Mouse (Mus musculus): Measurements from ENCODE around the gene Cyb561. TPM values are rescaled to one million over a fixed set of nuclear protein-coding genes. Genes with fewer than 3 reads are reported as not detected.

The Cyb561 gene
- total RNA-seq, 2 experiments from 2014 or later = 87.9 to 92.8 TPM

DNA sequence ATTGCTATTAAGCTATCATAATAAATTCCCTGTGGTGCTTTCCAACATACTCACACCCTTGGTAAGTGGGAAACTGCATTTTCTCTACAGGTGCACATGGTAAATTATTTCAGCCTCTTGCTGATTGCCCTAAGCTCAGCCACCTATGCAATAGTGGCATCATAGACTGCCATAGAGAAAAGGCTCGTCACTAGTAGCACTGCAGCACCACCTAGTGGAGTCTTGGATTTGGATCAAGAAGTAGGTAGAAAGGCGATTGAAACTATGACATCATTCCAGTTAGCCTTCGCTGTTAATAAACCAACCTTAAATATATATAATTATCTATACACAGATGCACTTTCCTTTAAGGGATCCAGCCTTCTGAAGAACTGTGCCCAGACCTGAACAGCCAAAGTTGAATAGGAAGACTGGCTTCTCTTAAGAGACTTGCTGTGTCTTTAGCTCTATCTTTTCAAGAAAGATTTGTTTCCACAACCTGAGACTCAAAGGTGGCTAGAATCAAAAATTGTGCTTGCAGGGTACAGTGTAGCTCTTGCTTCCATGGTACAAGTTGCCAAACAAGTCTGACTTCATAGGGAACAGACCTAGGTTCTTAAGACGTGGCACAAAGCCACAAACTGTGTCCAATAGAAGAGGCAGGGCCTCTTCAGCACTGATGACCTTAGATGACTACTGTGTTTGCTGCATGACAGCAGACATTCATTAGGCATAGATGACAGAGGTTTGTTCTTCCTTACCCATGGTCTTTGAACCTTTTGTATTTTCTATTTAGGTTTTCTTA, 41.4 kb downstream of the Cyb561 start:
- DNase-seq (ENCODE audit: extremely low spot score in 1 of 2, low spot score in 2 of 2) = peak; percentile 74 to 77
- intact Hi-C loops (cut with DNase I) = loop anchor here (1.0 to 10.0 kb wide), 5 partner anchors 227 to 639 kb away; no protein-coding TSS in a partner anchor
- 0 out of 2 replicates have a peak overlapping the region, but pooled peaks have one; percentile 36 for H3K27ac ChIP-seq
- H3K4me3 ChIP-seq = no peak overlapping the region
- TF ChIP-seq CTCF (IDR thresholded peaks at IDR 0.05) = peak; percentile 93

DNA sequence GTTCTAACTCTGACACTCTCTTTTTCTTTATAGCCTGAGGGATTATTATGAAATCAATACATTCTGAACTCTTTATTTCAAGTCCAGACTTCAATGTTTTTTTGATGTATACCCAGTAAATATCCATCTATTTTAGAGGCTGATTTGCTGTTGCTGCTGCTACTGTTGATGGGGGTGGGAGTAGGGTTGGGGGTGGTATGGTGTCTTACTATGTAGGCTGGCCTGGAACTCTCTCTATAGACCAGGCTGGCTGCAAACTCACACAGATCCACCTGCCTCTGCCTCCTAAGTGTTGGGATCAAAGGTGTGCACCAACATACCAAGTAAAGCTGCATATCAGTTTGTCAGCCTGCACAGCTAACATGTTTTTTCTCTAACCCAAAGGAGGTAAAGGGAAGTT, 42.0 kb downstream of the Cyb561 start:
- Histone ChIP-seq H3K27ac (peak overlapping the region; percentile 36; the same call in 1 of the 2 replicates), H3K4me3 (no peak overlapping the region)
- DNase-seq (ENCODE audit: extremely low spot score in 1 of 2, low spot score in 2 of 2) = no peak
- TF ChIP-seq CTCF (IDR thresholded peaks at IDR 0.05) = no peak
- intact Hi-C loops (cut with DNase I) = loop anchor here (1.0 to 10.0 kb wide), 5 partner anchors 226 to 639 kb away; no protein-coding TSS in a partner anchor

DNA sequence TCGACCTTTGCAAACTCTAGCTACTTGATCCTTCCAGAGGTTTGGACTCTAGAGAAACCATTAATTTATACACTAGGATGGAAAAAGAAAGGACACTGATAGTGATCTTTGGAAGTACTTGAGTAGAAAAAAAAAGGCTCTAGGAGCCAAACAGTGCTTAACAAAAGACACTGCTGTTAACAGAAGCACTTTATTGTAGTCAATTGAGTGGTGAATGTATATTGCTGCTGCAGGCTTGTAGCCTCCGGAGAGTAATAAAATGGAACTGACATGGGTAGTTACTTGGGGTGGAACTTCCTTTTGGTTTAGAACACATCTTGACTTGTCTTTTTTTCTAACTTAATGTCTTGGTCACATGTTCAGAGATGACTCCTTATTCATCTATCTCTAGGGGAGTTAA, 43.5 kb downstream of the Cyb561 start:
- H3K4me3 ChIP-seq = no peak overlapping the region
- intact Hi-C loops (cut with DNase I) = loop anchor here (5.0 to 10.0 kb wide), 4 partner anchors 225 to 637 kb away; no protein-coding TSS in a partner anchor
- no peak for TF ChIP-seq CTCF (IDR thresholded peaks at IDR 0.05)
- no peak overlapping the region for H3K27ac ChIP-seq
- DNase-seq (ENCODE audit: extremely low spot score in 1 of 2, low spot score in 2 of 2) = no peak

DNA sequence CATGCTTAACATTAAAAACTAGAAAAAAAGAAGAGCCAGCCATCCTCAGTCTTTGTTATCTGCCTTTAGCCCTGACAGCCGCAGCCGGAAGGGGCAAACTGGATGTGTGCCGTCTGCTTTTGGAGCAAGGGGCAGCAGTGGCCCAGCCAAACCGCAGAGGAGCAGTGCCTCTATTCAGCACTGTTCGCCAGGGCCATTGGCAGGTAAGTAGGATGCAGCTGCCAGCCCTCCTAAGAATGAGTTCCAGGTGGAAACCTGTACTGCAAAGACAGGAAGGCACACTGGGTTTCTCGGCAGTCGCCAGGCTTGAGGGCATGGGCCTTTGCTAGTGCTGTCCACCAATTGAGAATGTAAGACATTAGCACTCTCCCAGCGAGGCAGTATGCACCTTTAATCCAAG, 44.2 kb downstream of the Cyb561 start:
- intact Hi-C loops (cut with DNase I) = no loop called here
- DNase-seq (ENCODE audit: extremely low spot score in 1 of 2, low spot score in 2 of 2) = no peak
- no peak overlapping the region for H3K4me3 ChIP-seq
- peak overlapping the region; percentile 54; the same call in 1 of the 2 replicates for H3K27ac ChIP-seq
- TF ChIP-seq CTCF (IDR thresholded peaks at IDR 0.05) = no peak

DNA sequence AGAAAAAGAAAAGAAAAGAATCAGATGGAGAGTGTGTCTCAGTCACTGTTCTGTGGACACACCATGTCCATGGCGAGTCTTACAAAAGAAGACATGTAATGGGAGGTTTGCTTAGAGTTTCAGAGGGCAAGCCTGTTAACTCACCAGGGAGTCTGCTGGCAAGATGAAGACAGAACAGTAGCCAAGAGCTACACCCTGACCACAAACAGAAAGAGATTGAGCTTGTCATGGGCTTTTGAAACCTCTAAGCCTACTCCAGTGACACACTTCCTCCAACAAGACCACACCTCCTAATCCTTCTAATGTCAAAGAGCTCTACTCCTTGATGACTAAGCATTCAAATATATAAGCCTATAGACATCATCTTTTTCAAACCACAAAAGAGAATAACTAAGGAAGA, 45.8 kb downstream of the Cyb561 start:
- Histone ChIP-seq H3K27ac (no peak overlapping the region), H3K4me3 (no peak overlapping the region)
- no peak for TF ChIP-seq CTCF (IDR thresholded peaks at IDR 0.05)
- intact Hi-C loops (cut with DNase I) = no loop called here
- no peak for DNase-seq (ENCODE audit: extremely low spot score in 1 of 2, low spot score in 2 of 2)

DNA sequence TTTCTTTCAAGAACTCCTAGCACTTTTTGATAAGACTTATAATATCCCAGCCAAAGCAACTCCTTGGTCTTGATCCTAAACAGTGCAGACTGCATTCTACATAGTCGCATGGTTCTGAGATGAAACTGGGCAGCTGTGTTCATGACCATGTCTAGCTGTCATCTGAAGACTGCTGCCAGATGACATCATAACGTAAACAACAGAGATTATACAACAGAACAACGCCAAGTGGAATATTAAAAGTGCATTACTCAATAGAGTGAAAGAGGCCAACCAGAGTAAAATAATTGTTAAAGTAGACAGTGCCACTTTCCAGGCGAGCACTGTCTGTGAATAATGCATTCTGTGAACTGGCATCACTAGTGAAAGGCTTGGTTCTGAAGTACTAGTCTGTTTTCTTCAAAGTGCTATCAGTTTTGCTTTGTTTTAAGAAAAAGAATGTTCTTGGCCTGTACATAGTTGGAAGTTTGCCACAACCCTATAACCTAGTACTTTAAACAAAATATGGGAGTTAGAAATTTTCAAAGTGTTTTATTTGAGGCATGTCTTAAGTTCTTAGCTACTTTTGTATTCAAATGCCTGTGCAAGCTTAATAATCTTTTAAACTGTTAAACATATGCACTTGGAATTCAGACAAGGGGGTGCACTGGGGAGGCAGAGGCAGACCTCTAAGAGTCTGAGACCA, 47.5 kb downstream of the Cyb561 start:
- no peak for TF ChIP-seq CTCF (IDR thresholded peaks at IDR 0.05)
- DNase-seq (ENCODE audit: extremely low spot score in 1 of 2, low spot score in 2 of 2) = no peak
- intact Hi-C loops (cut with DNase I) = no loop called here

DNA sequence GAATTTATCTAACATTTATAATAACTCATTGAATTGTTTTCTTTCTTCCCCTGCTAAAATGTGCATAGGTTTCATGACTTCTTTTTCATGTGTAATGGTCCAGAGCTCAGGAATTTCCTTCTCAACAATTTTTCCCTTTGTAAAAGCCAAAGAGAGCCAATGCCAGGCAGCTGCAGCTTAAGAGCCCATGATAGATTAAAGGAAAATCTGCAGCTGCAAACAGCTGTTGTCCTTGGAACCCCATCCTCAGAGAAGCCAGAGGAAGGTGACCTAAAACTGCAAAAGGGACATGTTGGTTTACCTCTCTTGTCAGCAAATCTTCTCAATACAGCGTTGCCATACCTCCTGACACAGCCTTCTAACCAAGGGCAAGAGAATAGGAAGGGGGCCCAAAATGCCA, 50.2 kb downstream of the Cyb561 start:
- Histone ChIP-seq H3K4me3 (no peak overlapping the region), H3K27ac (no peak overlapping the region)
- no peak for TF ChIP-seq CTCF (IDR thresholded peaks at IDR 0.05)
- no peak for DNase-seq (ENCODE audit: extremely low spot score in 1 of 2, low spot score in 2 of 2)
- intact Hi-C loops (cut with DNase I) = no loop called here

More for the DNA sequence above, 47.5 kb downstream of the Cyb561 start:
- no peak overlapping the region for H3K4me3 ChIP-seq
- H3K27ac ChIP-seq = no peak overlapping the region

DNA sequence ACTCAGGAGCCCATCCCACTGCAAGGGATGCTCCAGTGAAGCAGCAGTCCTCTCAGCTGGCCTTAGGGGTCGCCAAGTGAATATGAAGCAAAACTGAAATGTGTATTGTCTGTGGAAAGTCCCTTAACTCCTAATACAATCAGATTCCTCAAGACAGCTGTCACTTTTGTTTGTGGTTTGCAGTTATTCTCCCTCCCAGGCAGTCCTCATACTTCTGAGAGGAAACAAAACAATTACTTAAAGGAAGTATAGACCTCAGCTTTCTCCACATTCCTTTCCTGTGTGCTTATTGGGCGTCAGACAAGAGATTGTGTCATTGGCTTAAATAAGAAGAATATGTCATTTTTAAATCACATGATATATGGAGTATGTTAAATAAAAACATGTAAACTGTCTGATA, 51.6 kb downstream of the Cyb561 start:
- intact Hi-C loops (cut with DNase I) = no loop called here
- H3K27ac ChIP-seq = no peak overlapping the region
- no peak for DNase-seq (ENCODE audit: extremely low spot score in 1 of 2, low spot score in 2 of 2)
- no peak overlapping the region for H3K4me3 ChIP-seq
- no peak for TF ChIP-seq CTCF (IDR thresholded peaks at IDR 0.05)

DNA sequence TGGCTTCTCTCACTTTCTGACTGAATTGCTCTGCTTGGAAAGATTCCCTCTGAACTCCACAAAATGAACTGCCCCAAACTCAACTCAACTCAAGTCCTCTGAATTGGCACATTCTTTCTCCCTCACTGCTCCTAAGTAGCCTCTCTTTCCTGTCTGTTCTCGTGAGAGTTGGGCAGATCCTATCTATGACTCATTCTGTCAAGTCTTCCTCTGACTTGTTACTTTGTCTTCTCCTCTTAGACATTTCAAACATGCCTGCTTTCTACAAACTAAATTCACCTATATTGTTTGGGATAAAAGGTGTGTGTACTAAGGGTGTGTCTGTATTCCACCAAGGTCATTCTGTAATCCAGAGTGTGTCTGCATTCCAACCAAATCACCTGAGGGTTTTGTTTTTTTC, 54.0 kb downstream of the Cyb561 start:
- Histone ChIP-seq H3K4me3 (no peak overlapping the region), H3K27ac (no peak overlapping the region)
- no peak for DNase-seq (ENCODE audit: extremely low spot score in 1 of 2, low spot score in 2 of 2)
- no peak for TF ChIP-seq CTCF (IDR thresholded peaks at IDR 0.05)
- intact Hi-C loops (cut with DNase I) = no loop called here

DNA sequence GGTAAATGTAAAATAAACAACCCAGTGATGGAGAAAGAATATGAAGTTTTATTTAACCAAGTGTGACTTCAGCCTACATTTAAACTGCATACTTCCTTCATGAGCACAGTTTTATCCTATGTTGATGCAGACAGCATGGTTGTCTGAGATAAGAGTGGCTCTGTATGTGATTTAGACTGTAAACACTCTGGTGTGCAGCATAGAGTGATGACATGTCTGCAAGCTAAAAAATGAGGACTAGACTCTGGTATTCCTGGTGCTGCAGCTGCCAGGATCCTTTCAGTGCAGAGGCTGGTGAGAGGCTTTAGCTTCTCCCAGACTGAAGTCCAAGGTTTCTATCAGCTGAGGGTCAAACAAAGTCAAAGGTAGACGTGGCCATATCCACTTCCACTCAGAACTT, 65.9 kb downstream of the Cyb561 start:
- no peak for TF ChIP-seq CTCF (IDR thresholded peaks at IDR 0.05)
- intact Hi-C loops (cut with DNase I) = no loop called here
- Histone ChIP-seq H3K27ac (no peak overlapping the region), H3K4me3 (no peak overlapping the region)
- DNase-seq (ENCODE audit: extremely low spot score in 1 of 2, low spot score in 2 of 2) = no peak

DNA sequence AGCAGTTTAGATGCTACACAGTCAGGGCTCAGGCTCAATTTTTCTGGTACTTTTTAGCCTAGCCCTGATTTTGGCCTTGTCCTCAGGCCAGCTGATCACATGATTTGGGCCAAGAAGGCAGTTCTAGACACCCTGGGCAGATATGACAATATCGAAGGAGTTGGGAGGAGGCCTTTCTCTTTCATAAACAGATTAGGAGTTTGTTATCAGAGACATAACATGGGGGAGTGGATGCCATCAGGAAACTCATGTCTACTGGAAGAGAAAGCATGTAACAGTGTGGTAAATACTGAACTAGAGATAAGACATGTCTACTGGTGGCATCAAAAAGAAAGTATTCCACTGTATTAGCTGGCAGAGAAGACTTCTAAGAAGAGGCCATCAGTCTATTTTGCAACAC, 67.6 kb downstream of the Cyb561 start:
- TF ChIP-seq CTCF (IDR thresholded peaks at IDR 0.05) = no peak

More for the DNA sequence above, 67.6 kb downstream of the Cyb561 start:
- H3K4me3 ChIP-seq = no peak overlapping the region
- H3K27ac ChIP-seq = no peak overlapping the region
- intact Hi-C loops (cut with DNase I) = no loop called here
- DNase-seq (ENCODE audit: extremely low spot score in 1 of 2, low spot score in 2 of 2) = no peak

Other genes starting within 250 kb of the Cyb561 start
- 10 to 100 TPM in 1 of 2 experiments, 1 to 10 TPM in 1; 9.1 to 13.0 TPM for gene Ace, start 14.6 kb upstream of the Cyb561 start, total RNA-seq (2021)
- not detected for gene Ace3, start 41.3 kb upstream of the Cyb561 start, total RNA-seq (2021)
- 1 to 10 TPM; 2.3 to 2.4 TPM for gene Kcnh6, start 54.8 kb upstream of the Cyb561 start, total RNA-seq (2021)
- gene Dcaf7, start 83.5 kb upstream of the Cyb561 start, total RNA-seq (2021) = 100 to 1,000 TPM; 134 to 142 TPM
- gene Taco1, start 112.7 kb upstream of the Cyb561 start, total RNA-seq (2021) = 10 to 100 TPM; 18.0 to 20.2 TPM
- gene Map3k3, start 131.3 kb upstream of the Cyb561 start, total RNA-seq (2021) = 10 to 100 TPM; 29.5 to 31.7 TPM
- not detected for gene Gm10840, start 207.5 kb upstream of the Cyb561 start, total RNA-seq (2021)
- gene Limd2, start 207.5 kb upstream of the Cyb561 start, total RNA-seq (2021) = 10 to 100 TPM; 78.1 to 96.5 TPM
- gene Strada, start 248.8 kb upstream of the Cyb561 start, total RNA-seq (2021) = 10 to 100 TPM; 30.9 to 31.5 TPM

Measured in left cerebral cortex, adult 2 months (tissue).